ENCODE assay signal across 9 mouse cellular contexts in genomic region chr10:84886221-84886627, GRCm38 (mm10). TPM values are rescaled to one million over a fixed set of nuclear protein-coding genes. Genes with fewer than 3 reads are reported as not detected.
DNase-seq lines count a peak whose midpoint lies in the region; ATAC-seq and TF ChIP-seq lines count a peak whose summit lies in the region.
"Had no signal": no experiment of that assay in that cellular context is flagged by ENCODE, and none has a peak within 500 bp of the region (broad histone marks: within the 10 kb centered on the region; RNA-seq: fewer than 3 reads in every experiment).

No protein-coding gene starts in this region.

- H3K27ac ChIP-seq in heart, adult 2 months: no peak overlapping the region
- H3K27ac ChIP-seq in kidney, postnatal 0 days: peak overlapping the region; percentile 69
- no peak overlapping the region for H3K27ac ChIP-seq in hindbrain, embryonic 11.5 days (ENCODE audit: low read depth, low read length)

- no peaks in the 10 kb centered on the region for H3K27me3 ChIP-seq in heart, adult 2 months (ENCODE audit: control insufficient read depth, insufficient read depth, low read length)
- no peaks in the 10 kb centered on the region for H3K27me3 ChIP-seq in kidney, postnatal 0 days (ENCODE audit: insufficient read depth, low read length)
- H3K27me3 ChIP-seq in hindbrain, embryonic 11.5 days (ENCODE audit: control insufficient read depth, insufficient read depth, low read length): no peaks in the 10 kb centered on the region

- H3K79me2 ChIP-seq in heart, adult 2 months (replicated peaks; ENCODE audit: control insufficient read depth, insufficient read depth, low read length): no peaks in the 10 kb centered on the region

- H3K4me3 ChIP-seq in heart, adult 2 months: no peak overlapping the region
- H3K4me3 ChIP-seq in kidney, postnatal 0 days (replicated peaks; ENCODE audit: low read depth, low read length): 0 out of 2 replicates have a peak overlapping the region, but pooled peaks have one; percentile 7
- no peak overlapping the region for H3K4me3 ChIP-seq in hindbrain, embryonic 11.5 days (ENCODE audit: low read depth, low read length)

- peak; percentile 30 for DNase-seq in MN1 (ENCODE audit: low spot score)
- DNase-seq in heart, adult 2 months: peak; percentile 37 to 58
- DNase-seq in kidney, postnatal 0 days (ENCODE audit: low spot score): peak; percentile 66
- peak; percentile 72 for DNase-seq in lung, postnatal 10 days
- no peak for DNase-seq in cerebellum, adult 11 months
- no peak for DNase-seq in hindbrain, embryonic 11.5 days (ENCODE audit: low spot score)
- DNase-seq in right cerebral cortex, postnatal 4 days: no peak
- DNase-seq in left cerebral cortex, postnatal 10 days (ENCODE audit: extremely low spot score in 1 of 2, low spot score in 2 of 2): no peak

- no peaks in the 10 kb centered on the region for H3K9me3 ChIP-seq in kidney, postnatal 0 days (replicated peaks; ENCODE audit: low read length)
- H3K9me3 ChIP-seq in hindbrain, embryonic 11.5 days (ENCODE audit: control insufficient read depth, low read length): no peaks in the 10 kb centered on the region
- H3K9me3 ChIP-seq: G1E had no signal

- WGBS in heart, adult 2 months: 41% methylated on average over 6 of the region's 6 CpGs
- 8% methylated on average over 6 of the region's 6 CpGs for WGBS in kidney, postnatal 0 days
- 43% methylated on average over 6 of the region's 6 CpGs for WGBS in hindbrain, embryonic 11.5 days

- TF ChIP-seq EP300 in heart, adult 2 months (IDR thresholded peaks at IDR 0.05; ENCODE audit: insufficient read depth, low read depth, low read length): no peak

- no peak for TF ChIP-seq CTCF in heart, adult 2 months (IDR thresholded peaks at IDR 0.05)
- no peak for TF ChIP-seq CTCF in kidney, postnatal 0 days (IDR thresholded peaks at IDR 0.05; ENCODE audit: low read depth)

- intact Hi-C loops in heart, adult 2 months (cut with DNase I): no loop called here
- intact Hi-C loops in left cerebral cortex, postnatal 10 days (cut with DNase I): no loop called here

- H3K4me2 ChIP-seq in kidney, postnatal 0 days (ENCODE audit: low read length): peak overlapping the region; percentile 36
- no peak overlapping the region for H3K4me2 ChIP-seq in hindbrain, embryonic 11.5 days (replicated peaks; ENCODE audit: low read depth, low read length)

- peak; percentile 84 for ATAC-seq in kidney, postnatal 0 days (replicated peaks; ENCODE audit: low FRiP score, low read depth)
- ATAC-seq in hindbrain, embryonic 11.5 days (ENCODE audit: low FRiP score): no peak

- no peaks in the 10 kb centered on the region for H3K36me3 ChIP-seq in heart, adult 2 months (ENCODE audit: control insufficient read depth, insufficient read depth, low read length)
- H3K36me3 ChIP-seq in kidney, postnatal 0 days (ENCODE audit: insufficient read depth, low read length): no peaks in the 10 kb centered on the region
- no peaks in the 10 kb centered on the region for H3K36me3 ChIP-seq in hindbrain, embryonic 11.5 days (ENCODE audit: control insufficient read depth, insufficient read depth, low read length)
- H3K36me3 ChIP-seq: G1E had no signal

- no peak for TF ChIP-seq POLR2A in heart, adult 2 months (IDR thresholded peaks at IDR 0.05; ENCODE audit: insufficient read depth, low read depth, low read length)

- H3K9ac ChIP-seq in heart, adult 2 months (ENCODE audit: low read depth, low read length): no peak overlapping the region
- no peak overlapping the region for H3K9ac ChIP-seq in kidney, postnatal 0 days (ENCODE audit: low read depth, low read length)
- no peak overlapping the region for H3K9ac ChIP-seq in hindbrain, embryonic 11.5 days (ENCODE audit: low read depth, low read length)

- H3K4me1 ChIP-seq in heart, adult 2 months (ENCODE audit: control insufficient read depth, insufficient read depth, low read length): peaks cover 1% of the 10 kb centered on the region
- peaks cover 6% of the 10 kb centered on the region; the same call in 1 of the 2 replicates for H3K4me1 ChIP-seq in kidney, postnatal 0 days (replicated peaks; ENCODE audit: insufficient read depth, low read length)
- no peaks in the 10 kb centered on the region for H3K4me1 ChIP-seq in hindbrain, embryonic 11.5 days (replicated peaks; ENCODE audit: control insufficient read depth, insufficient read depth, low read length)

RNA-seq across cellular contexts. Expression of gene Ric8b, which starts 31.2 kb away (rescaled TPM):
- total RNA-seq in heart, adult 2 months (2021): 10 to 100 TPM; 36.5 to 42.1 TPM
- 20.5 and 34.6 TPM in 2 replicates for polyA plus RNA-seq in heart, adult 2 months (2012; rRNA removed)
- 16.3 and 17.2 TPM in 2 replicates for polyA plus RNA-seq in kidney, postnatal 0 days (2015; fragmentation: Nextera tagmentation; extraction: Ambion mirVana)
- 31.2 and 33.7 TPM in 2 replicates for polyA plus RNA-seq in hindbrain, embryonic 11.5 days (2014; fragmentation: Nextera tagmentation; extraction: Ambion mirVana)
- total RNA-seq in left cerebral cortex, postnatal 10 days (2021): 10 to 100 TPM; 41.5 to 44.7 TPM

Comparison
In these comparisons a context has a peak if more than half of its experiments do, and no peak if none do; other contexts are left out.
1. DNase-seq: peak in MN1 (single experiment), heart, adult 2 months (2 of 2), kidney, postnatal 0 days (single experiment) and lung, postnatal 10 days (single experiment); none in cerebellum, adult 11 months (single experiment), hindbrain, embryonic 11.5 days (single experiment), right cerebral cortex, postnatal 4 days (single experiment) and left cerebral cortex, postnatal 10 days (0 of 2).